Mouse (Mus musculus) brain, embryonic 14.5 days (tissue): ENCODE results near the gene D16Ertd472e.

Experiments used
- CTCF ChIP-seq: fragments of 200-500 bp; IDR thresholded peaks from 2 replicates; pipeline ENCODE4 v1.5.1; 2012; ENCODE audit warnings: inconsistent platforms, mild to moderate bottlenecking, moderate library complexity, borderline replicate concordance; ENCODE audit not compliant: insufficient read depth, insufficient read length; ENCODE audit errors: extremely low read depth
- POLR2A ChIP-seq: fragments of 200-500 bp; IDR thresholded peaks from 2 replicates; pipeline ENCODE4 v1.6.1; 2012; ENCODE audit warnings: mild to moderate bottlenecking, inconsistent platforms, borderline replicate concordance; ENCODE audit not compliant: poor library complexity, insufficient read depth, insufficient read length, severe bottlenecking; ENCODE audit errors: extremely low read depth

DNA sequence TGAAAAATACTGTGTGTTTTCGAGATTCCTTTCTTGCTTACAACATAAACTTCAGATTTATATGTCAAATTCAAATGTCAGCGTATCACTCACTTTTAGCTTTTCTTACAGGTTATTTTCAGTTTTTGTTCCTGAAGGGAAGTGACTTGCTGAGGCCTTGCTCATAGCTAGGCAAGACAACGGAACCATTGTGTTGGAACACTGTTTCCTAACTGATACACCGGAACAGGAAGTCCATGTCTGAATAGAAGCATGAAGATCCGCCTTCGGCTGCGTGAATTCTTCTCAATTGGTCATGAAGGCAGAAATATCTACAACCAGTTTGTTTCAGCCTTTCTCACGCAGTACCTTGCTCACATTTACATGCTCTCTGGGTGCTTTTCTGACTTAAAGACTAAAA is 65.0 kb downstream of the D16Ertd472e start:
- TF ChIP-seq CTCF (no peak), POLR2A (no peak)
